Mouse (Mus musculus) heart, postnatal 0 days (tissue): ENCODE results near the gene Cks2.

Source experiments
- CTCF ChIP-seq: IDR thresholded peaks from 2 replicates; pipeline ENCODE4 v1.5.1; 2016; ENCODE audit warnings: antibody characterized with exemption, control low read depth, low read depth
- EP300 ChIP-seq: IDR thresholded peaks from 2 replicates; pipeline ENCODE4 v1.6.1; 2016; ENCODE audit warnings: antibody characterized with exemption, low read depth

DNA sequence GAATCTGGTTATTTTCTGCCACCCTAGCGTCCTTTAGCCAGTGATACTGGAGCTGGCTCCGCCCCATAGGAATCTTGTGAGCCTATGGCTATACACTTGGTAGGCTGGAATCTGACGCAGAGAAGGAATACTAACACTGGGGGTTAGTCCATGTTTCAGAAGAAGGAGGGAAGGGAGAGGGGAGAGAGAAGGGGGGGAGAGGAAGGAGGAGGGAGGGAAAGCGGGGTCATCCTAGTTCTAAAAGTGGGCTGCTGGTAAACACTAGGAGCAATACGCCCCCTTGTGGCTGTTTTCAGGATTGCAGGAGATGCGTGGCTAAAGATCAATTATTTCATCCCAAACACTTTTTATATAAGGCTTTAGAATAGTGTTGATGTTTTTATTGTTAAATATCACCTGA, 27.2 kb upstream of the Cks2 start:
- TF ChIP-seq CTCF: peak; percentile 81
- no peak for TF ChIP-seq EP300
